Comparison of ENCODE assay signal across 7 mouse cellular contexts in genomic region chr7:125444464-125445401, GRCm38 (mm10). TPM values are rescaled to one million over a fixed set of nuclear protein-coding genes. Genes with fewer than 3 reads are reported as not detected.
DNase-seq lines count a peak whose midpoint lies in the region; ATAC-seq lines count a peak whose summit lies in the region.

TSS of gene Kdm8 (plus strand) at chr7:125444676.

- H3K9ac ChIP-seq in embryonic facial prominence, embryonic 12.5 days: peak within 1 kb of the TSS; percentile 67
- peak within 1 kb of the TSS; percentile 79 for H3K9ac ChIP-seq in limb, embryonic 11.5 days (ENCODE audit: low read length)
- H3K9ac ChIP-seq in midbrain, embryonic 14.5 days (replicated peaks; ENCODE audit: low read length): peak within 1 kb of the TSS; percentile 78

- peaks cover 10% of the 10 kb centered on the region; the same call in 1 of the 2 replicates for H3K4me1 ChIP-seq in embryonic facial prominence, embryonic 12.5 days
- 0 out of 2 replicates have a peak, but pooled peaks cover 2% of the 10 kb centered on the region for H3K4me1 ChIP-seq in limb, embryonic 11.5 days (ENCODE audit: control insufficient read depth, insufficient read depth, low read length)
- H3K4me1 ChIP-seq in midbrain, embryonic 14.5 days (ENCODE audit: control insufficient read depth, insufficient read depth, low read length): peaks cover 13% of the 10 kb centered on the region

- DNase-seq in adrenal gland, postnatal 25 days: peak; percentile 91
- DNase-seq in heart, adult 11 months: peak; percentile 99
- peak; percentile 96 for DNase-seq in kidney, adult 18-20 months
- DNase-seq in limb, embryonic 11.5 days (ENCODE audit: low spot score): peak; percentile 95
- peak; percentile 98 for DNase-seq in midbrain, embryonic 14.5 days
- peak; percentile 84 to 93 for DNase-seq in spleen, adult 18-20 months

- peak within 1 kb of the TSS; percentile 97 for H3K27ac ChIP-seq in embryonic facial prominence, embryonic 12.5 days
- H3K27ac ChIP-seq in limb, embryonic 11.5 days (replicated peaks; ENCODE audit: low read depth, low read length): peak within 1 kb of the TSS; percentile 86
- peak within 1 kb of the TSS; percentile 98 for H3K27ac ChIP-seq in midbrain, embryonic 14.5 days (replicated peaks; ENCODE audit: low read depth, low read length)

- H3K27me3 ChIP-seq in embryonic facial prominence, embryonic 12.5 days: no peaks in the 10 kb centered on the region
- no peaks in the 10 kb centered on the region for H3K27me3 ChIP-seq in limb, embryonic 11.5 days (ENCODE audit: control insufficient read depth, insufficient read depth, low read length)
- H3K27me3 ChIP-seq in midbrain, embryonic 14.5 days (ENCODE audit: control insufficient read depth, insufficient read depth, low read length): no peaks in the 10 kb centered on the region

- H3K9me3 ChIP-seq in embryonic facial prominence, embryonic 12.5 days: no peaks in the 10 kb centered on the region
- no peaks in the 10 kb centered on the region for H3K9me3 ChIP-seq in limb, embryonic 11.5 days (ENCODE audit: control insufficient read depth, low read length)
- H3K9me3 ChIP-seq in midbrain, embryonic 14.5 days (ENCODE audit: control insufficient read depth, low read length): no peaks in the 10 kb centered on the region

- peak within 1 kb of the TSS; percentile 59 for H3K4me3 ChIP-seq in embryonic facial prominence, embryonic 12.5 days
- H3K4me3 ChIP-seq in limb, embryonic 11.5 days (ENCODE audit: low read depth, low read length): peak within 1 kb of the TSS; percentile 48
- H3K4me3 ChIP-seq in midbrain, embryonic 14.5 days (replicated peaks; ENCODE audit: low read depth, low read length): peak within 1 kb of the TSS; percentile 57

- 4% methylated on average over 61 of the region's 61 CpGs for WGBS in embryonic facial prominence, embryonic 12.5 days
- 3% methylated on average over 61 of the region's 61 CpGs for WGBS in limb, embryonic 11.5 days
- 1% methylated on average over 61 of the region's 61 CpGs for WGBS in midbrain, embryonic 14.5 days

- peak within 1 kb of the TSS; percentile 55 for H3K4me2 ChIP-seq in embryonic facial prominence, embryonic 12.5 days (replicated peaks)
- H3K4me2 ChIP-seq in limb, embryonic 11.5 days (ENCODE audit: low read depth, severe bottlenecking): peak within 1 kb of the TSS; percentile 84
- peak within 1 kb of the TSS; percentile 93 for H3K4me2 ChIP-seq in midbrain, embryonic 14.5 days (ENCODE audit: low read length)

- ATAC-seq in embryonic facial prominence, embryonic 12.5 days (ENCODE audit: insufficient number of reproducible peaks, insufficient read depth, low FRiP score, low TSS enrichment): peak; percentile 93
- ATAC-seq in limb, embryonic 11.5 days (ENCODE audit: insufficient number of reproducible peaks, low FRiP score, low TSS enrichment, low read depth): peak; percentile 93
- ATAC-seq in midbrain, embryonic 14.5 days (ENCODE audit: low FRiP score, low TSS enrichment): peak; percentile 97

- no peaks in the 10 kb centered on the region for H3K36me3 ChIP-seq in embryonic facial prominence, embryonic 12.5 days
- H3K36me3 ChIP-seq in limb, embryonic 11.5 days (ENCODE audit: control insufficient read depth, insufficient read depth, low read length): no peaks in the 10 kb centered on the region; the same call in 1 of the 2 replicates
- H3K36me3 ChIP-seq in midbrain, embryonic 14.5 days (ENCODE audit: control insufficient read depth, insufficient read depth, low read length): no peaks in the 10 kb centered on the region

RNA-seq across cellular contexts. Expression of gene Kdm8, which starts in this region (rescaled TPM):
- 4.9 and 6.3 TPM in 2 replicates for total RNA-seq in adrenal gland, postnatal 25 days (2021)
- polyA plus RNA-seq in embryonic facial prominence, embryonic 12.5 days (2016; fragmentation: Nextera tagmentation; extraction: Ambion mirVana): 11.8 and 12.1 TPM in 2 replicates
- 15.2 and 16.0 TPM in 2 replicates for polyA plus RNA-seq in limb, embryonic 11.5 days (2014; fragmentation: Nextera tagmentation; extraction: Ambion mirVana)
- polyA plus RNA-seq in midbrain, embryonic 14.5 days (2014; fragmentation: Nextera tagmentation; extraction: Ambion mirVana): 3.8 and 5.5 TPM in 2 replicates

Comparison
In these comparisons a context has a peak if more than half of its experiments do, and no peak if none do; other contexts are left out.
1. Peak in every context shown above with its lines: DNase-seq, ATAC-seq, H3K4me3 ChIP-seq and H3K27ac ChIP-seq.